ENCODE assay signal across 9 mouse cellular contexts in genomic region chr5:96792422-96792821, GRCm38 (mm10). TPM values are rescaled to one million over a fixed set of nuclear protein-coding genes. Genes with fewer than 3 reads are reported as not detected.
DNase-seq lines count a peak whose midpoint lies in the region; ATAC-seq and TF ChIP-seq lines count a peak whose summit lies in the region.
"Had no signal": no experiment of that assay in that cellular context is flagged by ENCODE, and none has a peak within 500 bp of the region (broad histone marks: within the 10 kb centered on the region; RNA-seq: fewer than 3 reads in every experiment).

No protein-coding gene starts in this region.

- peak overlapping the region; percentile 38 to 60 for H3K4me3 ChIP-seq in MEL (ENCODE audit: control insufficient read depth in 1 of 2, insufficient read depth in 1 of 2, low read depth in 2 of 2, low read length in 2 of 2)
- no peak overlapping the region for H3K4me3 ChIP-seq in lung, postnatal 0 days (ENCODE audit: low read depth, low read length)
- H3K4me3 ChIP-seq in hindbrain, embryonic 13.5 days, result no peak overlapping the region

- TF ChIP-seq CTCF in MEL (IDR thresholded peaks at IDR 0.05 in 2 of 3, conservative IDR thresholded peaks at IDR 0.05 in 1 of 3; ENCODE audit: control insufficient read depth in 1 of 3, insufficient read depth in 1 of 3, low read depth in 2 of 3, low read length in 3 of 3, poor library complexity in 1 of 3, severe bottlenecking in 1 of 3), result no peak
- TF ChIP-seq CTCF in lung, postnatal 0 days (IDR thresholded peaks at IDR 0.05), result no peak

- no peaks in the 10 kb centered on the region for H3K79me2 ChIP-seq in MEL (ENCODE audit: control insufficient read depth, insufficient read depth, low read length, poor library complexity)

- no peak overlapping the region for H3K27ac ChIP-seq in MEL (ENCODE audit: control insufficient read depth, low read depth, low read length)
- H3K27ac ChIP-seq in lung, postnatal 0 days (ENCODE audit: low read length), result peak overlapping the region; percentile 98
- H3K27ac ChIP-seq in hindbrain, embryonic 13.5 days, result no peak overlapping the region
- H3K27ac ChIP-seq: forebrain, embryonic 12.5 days had no signal

- no peaks in the 10 kb centered on the region for H3K9me3 ChIP-seq in MEL (replicated peaks; ENCODE audit: insufficient read depth, low read length)
- H3K9me3 ChIP-seq in lung, postnatal 0 days (ENCODE audit: low read length), result no peaks in the 10 kb centered on the region
- H3K9me3 ChIP-seq in hindbrain, embryonic 13.5 days, result no peaks in the 10 kb centered on the region
- H3K9me3 ChIP-seq: forebrain, embryonic 12.5 days had no signal

- TF ChIP-seq POLR2A in MEL (IDR thresholded peaks at IDR 0.05; ENCODE audit: control insufficient read depth in 1 of 2, insufficient read depth in 1 of 2, low read depth in 1 of 2, low read length in 2 of 2, poor library complexity in 1 of 2), result no peak

- peak overlapping the region; percentile 69 for H3K4me2 ChIP-seq in lung, postnatal 0 days (replicated peaks; ENCODE audit: low read depth, low read length)
- H3K4me2 ChIP-seq in hindbrain, embryonic 13.5 days, result no peak overlapping the region

- peak; percentile 70 for DNase-seq in MEL (ENCODE audit: low read depth, low spot score)
- DNase-seq in heart, adult 18-20 months, result peak; percentile 65 to 77
- DNase-seq in kidney, adult 9 months, result peak; percentile 50
- peak; percentile 74 for DNase-seq in lung, postnatal 0 days (ENCODE audit: low spot score)
- DNase-seq in urinary bladder, postnatal 14 days (ENCODE audit: low spot score), result no peak
- no peak for DNase-seq in frontal cortex, postnatal 36 days (ENCODE audit: low spot score in 2 of 2)
- no peak for DNase-seq in spleen, adult 12 weeks (ENCODE audit: low spot score)

- H3K4me1 ChIP-seq in MEL (ENCODE audit: control insufficient read depth in 1 of 2, insufficient read depth in 2 of 2, low read length in 2 of 2), result no peaks in the 10 kb centered on the region
- H3K4me1 ChIP-seq in lung, postnatal 0 days (ENCODE audit: insufficient read depth, low read depth, low read length), result peaks cover 9% of the 10 kb centered on the region; the same call in 1 of the 2 replicates
- H3K4me1 ChIP-seq in hindbrain, embryonic 13.5 days (replicated peaks), result peaks cover 9% of the 10 kb centered on the region

- peak overlapping the region; percentile 48 for H3K9ac ChIP-seq in MEL (ENCODE audit: control insufficient read depth, low read depth, low read length, poor library complexity, severe bottlenecking)
- no peak overlapping the region for H3K9ac ChIP-seq in lung, postnatal 0 days (replicated peaks; ENCODE audit: low read depth)
- H3K9ac ChIP-seq in hindbrain, embryonic 13.5 days, result no peak overlapping the region

- H3K27me3 ChIP-seq in MEL (ENCODE audit: control insufficient read depth in 1 of 2, insufficient read depth in 2 of 2, low read length in 2 of 2), result peaks cover 0 to 7% of the 10 kb centered on the region in 2 experiments; a peak in 3 of 4 replicates
- H3K27me3 ChIP-seq in lung, postnatal 0 days (replicated peaks; ENCODE audit: insufficient read depth, low read length), result no peaks in the 10 kb centered on the region
- peaks cover 13% of the 10 kb centered on the region; the same call in 1 of the 2 replicates for H3K27me3 ChIP-seq in hindbrain, embryonic 13.5 days

- H3K36me3 ChIP-seq in MEL (ENCODE audit: control insufficient read depth in 1 of 2, insufficient read depth in 2 of 2, low read length in 2 of 2), result no peaks in the 10 kb centered on the region
- H3K36me3 ChIP-seq in lung, postnatal 0 days (ENCODE audit: insufficient read depth, low read length), result no peaks in the 10 kb centered on the region
- H3K36me3 ChIP-seq in hindbrain, embryonic 13.5 days, result no peaks in the 10 kb centered on the region
- H3K36me3 ChIP-seq: forebrain, embryonic 12.5 days had no signal

- no peak for TF ChIP-seq EP300 in MEL (IDR thresholded peaks at IDR 0.05; ENCODE audit: low read depth in 1 of 2, low read length in 2 of 2)
- TF ChIP-seq EP300 in lung, postnatal 0 days (IDR thresholded peaks at IDR 0.05), result peak; percentile 52; the same call in 1 of the 2 replicates

- WGBS in lung, postnatal 0 days, result 31% methylated on average over 9 of the region's 9 CpGs
- 74% methylated on average over 9 of the region's 9 CpGs for WGBS in hindbrain, embryonic 13.5 days

- ATAC-seq in lung, postnatal 0 days, result peak; percentile 56
- ATAC-seq in hindbrain, embryonic 13.5 days (ENCODE audit: low FRiP score), result no peak

- TF ChIP-seq RAD21 in MEL (IDR thresholded peaks at IDR 0.05; ENCODE audit: low read depth, low read length), result no peak

TF ChIP-seq in MEL, 35 proteins besides CTCF, POLR2A, EP300 and RAD21:
- TF ChIP-seq BHLHE40 (IDR thresholded peaks at IDR 0.05; ENCODE audit: borderline replicate concordance, low read depth, low read length), result no peak
- no peak for TF ChIP-seq JUND (IDR thresholded peaks at IDR 0.05; ENCODE audit: low read depth, low read length)
- TF ChIP-seq TCF12 (IDR thresholded peaks at IDR 0.05; ENCODE audit: low read depth, low read length), result no peak
- TF ChIP-seq NRF1 (IDR thresholded peaks at IDR 0.05; ENCODE audit: insufficient read depth, low read depth, low read length, poor library complexity, severe bottlenecking), result peak; percentile 38; the same call in 1 of the 2 replicates
- no peak for TF ChIP-seq ZMIZ1 (IDR thresholded peaks at IDR 0.05; ENCODE audit: low read depth, low read length)
- no peak for TF ChIP-seq E2F4 (IDR thresholded peaks at IDR 0.05; ENCODE audit: borderline replicate concordance, low read depth, low read length)

RNA-seq across cellular contexts. Expression of gene Anxa3, which starts 0.7 kb away (rescaled TPM):
- 0.54 and 0.72 TPM in 2 replicates for total RNA-seq in MEL (2012; rRNA removed)
- 1 to 10 TPM in 1 of 2 experiments, not detected in 1; 2.5 TPM for polyA plus RNA-seq in MEL (2012; ENCODE audit: insufficient read depth in 1 of 2, insufficient read length in 2 of 2, low read depth in 1 of 2, low replicate concordance in 2 of 2, missing spikeins in 1 of 2)
- total RNA-seq in heart, adult 18-20 months (2021), result 10 to 100 TPM; 26.0 to 29.5 TPM
- 436 and 556 TPM in 2 replicates for polyA plus RNA-seq in lung, postnatal 0 days (2015; fragmentation: Nextera tagmentation; extraction: Ambion mirVana)
- polyA plus RNA-seq in hindbrain, embryonic 13.5 days (2015; fragmentation: Nextera tagmentation; extraction: Ambion mirVana), result 27.0 and 27.9 TPM in 2 replicates

Comparison
In these comparisons a context has a peak if more than half of its experiments do, and no peak if none do; other contexts are left out.
1. DNase-seq: peak in MEL (single experiment), heart, adult 18-20 months (2 of 2), kidney, adult 9 months (single experiment) and lung, postnatal 0 days (single experiment); none in urinary bladder, postnatal 14 days (single experiment), frontal cortex, postnatal 36 days (0 of 2) and spleen, adult 12 weeks (single experiment).
2. H3K4me3 ChIP-seq: peak in MEL (2 of 2); none in lung, postnatal 0 days (single experiment) and hindbrain, embryonic 13.5 days (single experiment).
3. RNA of gene Anxa3, which starts 0.7 kb away (polyA plus RNA-seq): 436 to 556 TPM in lung, postnatal 0 days; 27.0 to 27.9 TPM in hindbrain, embryonic 13.5 days and 2.5 TPM in MEL; every median in the first group is over 10 times any median in the second.